Mouse (Mus musculus) mouse embryonic stem cell (cell line): ENCODE results near the gene Nelfcd.

Experiments used
- in situ Hi-C, 2 experiments: fragments of 300-500 bp; cut with MboI; formaldehyde crosslinking; loops; 1 replicate in 1 of 2; 3 replicates in 1 of 2; pipeline ENCODE4 v1.14.3; 2019 to 2020; ENCODE audit warnings: low sequenced_read_pairs in 2 of 2, low pct_unique_long_range_greater_than_20kb in 1 of 2, mixed read lengths in 1 of 2; ENCODE audit not compliant: unreplicated experiment in 1 of 2

Gene Nelfcd

GRCm38 (mm10) chr2:174415731-174416310, at the start of gene Nelfcd:
Gene Nelfcd, plus strand, starts transcription at chr2:174415804.
- in situ Hi-C loops, result no loop called here

DNA sequence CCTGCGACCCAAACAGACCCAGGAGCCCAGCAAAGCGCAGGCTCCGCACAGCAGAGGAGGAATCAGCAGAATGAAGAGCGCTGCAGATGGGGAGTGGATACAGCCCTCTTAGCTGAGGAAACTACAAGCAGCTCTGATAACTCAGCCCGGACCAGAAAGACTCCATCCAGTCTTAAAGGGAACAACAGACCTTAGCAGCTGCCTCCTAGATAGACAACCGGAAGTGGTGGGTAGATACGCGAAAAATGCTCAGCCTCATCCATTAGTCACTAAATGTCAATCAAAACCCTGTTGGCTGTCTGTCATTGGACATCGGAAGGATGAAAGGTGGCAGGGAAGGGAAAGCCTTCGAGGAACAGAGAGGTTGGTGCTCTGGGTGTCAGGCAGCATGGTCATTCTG, 49.0 kb upstream of the Nelfcd start:
- in situ Hi-C loops, result no loop called here

GRCm38 (mm10) chr2:174381021-174381420, 34.6 kb upstream of the Nelfcd start:
- in situ Hi-C loops, result no loop called here

DNA sequence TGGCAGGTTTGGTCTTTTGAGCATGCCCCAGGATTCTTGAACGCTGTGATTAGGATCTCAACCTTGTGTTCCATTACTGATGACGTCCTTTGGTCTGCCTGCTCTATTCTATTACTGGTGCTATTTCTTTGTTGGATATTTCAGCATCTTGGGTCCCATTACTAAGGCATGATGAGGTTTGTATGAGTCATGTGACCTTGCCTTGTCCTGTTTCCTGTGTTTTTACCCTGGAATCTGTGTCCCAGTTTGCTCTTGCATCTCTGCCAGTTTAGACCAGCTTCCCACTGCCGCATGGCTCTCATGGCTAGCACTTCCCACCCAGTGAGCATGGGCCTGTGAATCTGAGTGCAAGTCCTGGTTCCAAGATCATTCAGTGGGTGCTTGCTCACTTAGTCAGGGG, 23.7 kb upstream of the Nelfcd start:
- in situ Hi-C loops, result no loop called here

GRCm38 (mm10) chr2:174392554-174392953, 23.1 kb upstream of the Nelfcd start:
- in situ Hi-C loops, result no loop called here

DNA sequence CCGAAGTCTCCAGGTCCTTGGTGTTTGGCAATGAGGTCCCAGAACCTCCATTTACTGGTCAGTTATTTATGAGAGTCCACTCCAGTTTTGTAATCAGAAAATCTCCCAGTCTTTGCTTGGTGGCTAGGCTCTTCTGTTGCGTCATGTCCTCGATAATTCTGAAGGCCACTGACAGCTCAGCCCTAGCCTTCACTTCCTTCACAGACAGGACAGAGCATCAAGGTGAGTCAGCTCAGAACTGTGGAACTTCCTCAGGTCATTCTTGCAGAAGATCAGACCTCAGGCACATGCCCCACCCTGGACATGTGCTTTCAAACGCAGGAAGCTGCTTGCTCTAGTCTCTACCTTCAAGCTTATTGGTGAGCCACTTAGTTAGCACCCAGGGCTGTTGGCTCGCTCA, 22.2 kb upstream of the Nelfcd start:
- in situ Hi-C loops, result no loop called here

GRCm38 (mm10) chr2:174396643-174397042, 19.0 kb upstream of the Nelfcd start:
- in situ Hi-C loops, result no loop called here

DNA sequence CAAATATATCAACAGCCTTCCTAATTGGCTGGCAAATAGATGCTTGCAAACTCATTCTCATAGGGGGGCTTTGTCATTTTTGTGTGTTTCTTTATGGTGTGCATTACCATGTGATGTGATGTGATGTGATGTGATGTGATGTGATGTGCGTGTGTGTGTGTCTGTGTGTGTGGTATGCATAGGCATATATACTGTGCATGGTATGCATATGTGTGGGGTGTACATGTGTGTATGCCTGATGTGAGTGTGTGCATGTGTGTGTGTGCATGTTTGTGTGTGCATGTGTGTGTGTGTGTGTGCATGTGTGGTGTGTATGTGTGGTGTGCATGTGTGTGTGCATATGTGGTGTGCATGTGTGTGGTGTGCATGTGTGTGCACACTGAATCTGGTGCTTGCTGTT, 18.5 kb upstream of the Nelfcd start:
- in situ Hi-C loops, result no loop called here

DNA sequence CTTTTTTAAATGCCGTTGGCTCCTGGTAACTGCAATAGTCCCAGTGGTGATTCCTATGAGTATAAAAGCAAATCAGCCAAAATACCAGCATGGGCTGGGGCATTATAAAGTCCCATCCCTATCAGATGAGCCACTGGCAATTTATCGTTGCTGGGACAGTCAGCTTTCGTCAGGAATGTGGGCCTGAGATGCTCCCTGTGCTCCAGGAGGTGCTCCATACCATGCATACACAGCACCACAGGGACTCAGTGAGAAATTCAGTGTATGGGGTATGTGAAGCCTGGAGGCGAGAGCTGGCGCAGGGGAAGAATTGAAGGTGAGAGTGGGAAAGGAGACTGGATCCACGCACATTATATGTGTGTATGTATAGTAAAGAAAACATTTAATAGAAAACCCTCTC, 17.7 kb upstream of the Nelfcd start:
- in situ Hi-C loops, result no loop called here

DNA sequence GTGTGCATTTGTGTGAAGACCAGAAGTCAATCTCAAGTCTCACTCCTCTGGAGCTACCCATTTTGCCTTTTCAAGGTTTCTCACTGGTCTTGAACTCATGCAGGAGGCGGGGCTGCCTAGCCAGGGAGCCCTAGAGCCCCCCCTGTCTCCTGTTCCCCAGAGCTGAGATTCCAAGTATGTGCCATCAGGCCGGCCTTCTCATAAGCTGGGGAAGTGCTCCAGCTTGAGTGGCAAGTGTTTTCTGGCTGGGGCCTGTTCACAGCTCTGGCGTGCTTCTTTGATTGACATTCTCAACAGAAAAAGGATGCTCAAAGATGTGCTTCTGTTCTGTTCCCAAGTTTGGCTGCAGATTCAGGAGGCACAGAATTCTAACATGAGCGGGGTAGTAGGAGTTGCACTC, 15.2 kb upstream of the Nelfcd start:
- in situ Hi-C loops, result no loop called here

GRCm38 (mm10) chr2:174410222-174410621, 5.4 kb upstream of the Nelfcd start:
- in situ Hi-C loops, result no loop called here

DNA sequence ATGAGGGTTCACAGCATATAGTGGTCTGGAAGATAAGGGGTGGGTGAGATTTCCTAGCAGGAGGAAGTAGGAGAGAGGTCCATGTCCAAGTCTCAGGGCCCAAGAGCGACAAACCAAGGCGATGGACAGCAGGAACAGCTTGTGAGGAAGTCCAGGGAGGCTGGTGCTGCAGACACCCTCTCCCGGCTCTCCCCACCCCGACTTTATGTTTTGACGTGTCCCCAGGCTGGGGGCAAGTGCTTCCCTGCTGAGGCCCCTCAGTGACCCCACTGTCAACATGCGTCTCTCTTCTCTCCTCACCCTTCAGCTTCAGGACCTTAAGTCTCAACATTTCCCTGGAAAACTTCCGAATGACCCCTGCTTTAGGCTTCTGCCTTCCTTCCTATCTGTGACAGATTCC, 2.5 kb upstream of the Nelfcd start:
- in situ Hi-C loops, result no loop called here

DNA sequence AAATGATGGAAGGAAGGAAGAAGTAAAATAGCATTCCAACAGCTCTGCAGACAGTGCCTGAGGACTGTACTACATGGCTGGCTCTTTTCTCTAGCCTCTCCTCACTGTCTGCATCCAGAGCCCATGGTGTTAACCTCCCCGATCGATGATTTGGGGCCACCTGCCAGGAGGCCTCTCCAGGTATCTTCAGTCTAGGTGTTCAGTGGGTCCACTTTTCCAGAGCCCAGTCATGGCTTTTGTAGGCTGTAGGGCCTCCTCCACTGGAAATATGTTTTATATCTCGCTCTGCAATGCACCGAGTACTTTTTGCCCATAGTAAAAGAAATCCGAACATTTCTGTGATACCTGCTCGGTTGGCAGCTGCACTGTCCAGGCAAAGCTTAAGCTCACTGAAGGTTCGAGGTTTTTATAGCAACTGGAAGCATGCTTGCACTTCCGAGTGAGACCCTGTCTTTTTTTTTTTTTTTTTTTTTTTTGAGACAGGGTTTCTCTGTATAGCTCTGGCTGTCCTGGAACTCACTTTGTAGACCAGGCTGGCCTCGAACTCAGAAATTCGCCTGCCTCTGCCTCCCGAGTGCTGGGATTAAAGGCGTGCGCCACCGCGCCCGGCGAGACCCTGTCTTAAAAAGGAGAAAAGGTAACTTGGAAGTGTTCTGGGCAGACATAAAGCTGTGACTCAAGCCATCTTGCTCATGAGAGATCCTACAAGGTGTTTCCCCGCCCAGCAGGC, 438 bp upstream of the Nelfcd start:
- in situ Hi-C loops, result no loop called here

DNA sequence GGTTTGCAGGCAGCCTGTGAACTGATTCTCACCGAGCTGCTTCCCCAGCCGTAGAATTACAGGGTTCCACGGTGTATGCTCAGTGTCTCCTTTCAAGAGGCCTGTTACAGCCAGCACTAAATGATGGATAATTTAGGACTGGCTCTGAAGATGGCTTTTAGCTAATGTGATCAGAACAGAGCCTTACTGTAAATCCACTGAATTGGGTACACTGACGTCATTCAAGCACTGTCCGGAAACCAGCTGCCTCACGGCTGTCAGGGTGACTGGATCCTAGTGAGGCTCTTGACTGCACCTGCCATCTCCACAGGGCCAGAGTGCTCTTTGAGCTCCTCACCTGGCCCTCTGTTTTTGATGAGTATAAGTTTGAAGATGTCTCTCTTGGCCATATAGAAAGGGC, 5.5 kb downstream of the Nelfcd start:
- in situ Hi-C loops, result no loop called here

GRCm38 (mm10) chr2:174424301-174425085, 8.9 kb downstream of the Nelfcd start:
- in situ Hi-C loops, result no loop called here

- in situ Hi-C loops, result no loop called here
Observed at GRCm38 (mm10) chr2:174426856-174427255, 11.3 kb downstream of the Nelfcd start.

DNA sequence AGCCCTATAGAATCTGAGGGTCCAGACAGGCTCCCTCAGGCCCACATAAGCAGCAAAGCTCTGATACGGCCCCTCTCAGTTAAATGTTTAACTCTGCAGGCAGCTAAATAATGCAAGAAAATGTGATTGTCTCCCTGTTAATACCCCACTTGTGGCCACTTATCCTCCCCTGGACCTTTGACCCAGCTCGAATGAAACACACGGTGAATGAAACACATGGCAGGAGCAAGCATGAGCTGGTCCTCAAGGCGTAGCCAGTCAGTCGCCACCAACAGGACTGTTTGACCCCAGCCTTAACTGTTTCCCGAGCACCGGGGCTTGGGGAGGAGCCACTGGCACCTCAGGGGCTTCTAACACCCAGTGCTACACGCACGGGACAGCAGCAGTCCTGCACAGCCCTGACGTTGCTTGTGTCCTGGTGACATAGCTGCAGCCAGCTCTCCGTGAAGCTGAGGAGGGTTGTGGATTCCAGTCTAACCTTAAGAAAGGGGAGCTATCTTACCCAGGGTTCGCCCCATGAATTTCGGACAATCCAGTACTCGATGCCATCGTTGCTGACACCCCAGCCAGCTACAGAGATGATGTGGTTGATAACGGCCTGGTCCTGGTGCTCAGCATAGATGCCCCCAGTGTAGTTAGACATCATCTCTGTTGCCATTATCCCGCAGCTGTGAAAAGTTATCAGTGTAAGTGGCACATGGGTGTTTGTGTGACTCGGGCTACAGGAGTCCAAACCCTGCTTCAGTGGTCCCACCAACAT, 12.7 kb downstream of the Nelfcd start:
- in situ Hi-C loops, result no loop called here

- in situ Hi-C loops, result no loop called here
Observed at GRCm38 (mm10) chr2:174428996-174429591, 13.5 kb downstream of the Nelfcd start.

DNA sequence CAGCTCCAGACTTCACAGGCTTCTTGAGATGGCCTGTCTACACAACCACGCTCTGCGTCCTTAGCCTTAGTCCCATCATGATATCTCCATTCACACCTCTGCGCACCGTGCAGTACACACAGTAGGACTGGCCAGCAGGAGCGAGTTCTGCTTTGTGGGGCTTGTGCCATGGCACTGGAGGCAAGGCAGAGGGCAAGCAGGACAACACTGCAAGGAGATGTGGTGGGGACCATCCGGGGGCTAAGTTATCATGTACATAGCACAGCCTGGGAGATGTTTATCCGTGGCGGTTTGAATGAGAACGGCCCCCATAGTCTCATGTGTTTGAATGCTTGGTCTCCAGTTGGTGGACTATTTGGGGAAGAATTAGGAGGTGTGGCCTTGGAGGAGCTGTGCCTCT, 19.3 kb downstream of the Nelfcd start:
- in situ Hi-C loops, result no loop called here
